Mouse (Mus musculus): ENCODE measurements around the gene Hsph1.

GRCm38 (mm10) chr5:149636075-149636920 is at the start of gene Hsph1:
- no peak for TF ChIP-seq CTCF (IDR thresholded peaks at IDR 0.05; ENCODE audit: low read depth, low read length)
- TF ChIP-seq POLR2A (IDR thresholded peaks at IDR 0.05; ENCODE audit: insufficient read depth, low read length): no peak
- TF ChIP-seq EP300 (IDR thresholded peaks at IDR 0.05; ENCODE audit: insufficient read depth, low read depth, low read length): no peak

Measured in ES-Bruce4 (cell line).